Mouse (Mus musculus): ENCODE data around the gene Tmtc2. TPM values are rescaled to one million over a fixed set of nuclear protein-coding genes. Genes with fewer than 3 reads are reported as not detected.

The Tmtc2 gene
- polyA plus RNA-seq, 1 experiment from 2014 or later = 5.5 TPM

GRCm38 (mm10) chr10:105513777-105514322 lies 60.4 kb downstream of the Tmtc2 start:
- no peaks in the 10 kb centered on the region for H3K9me3 ChIP-seq (replicated peaks; ENCODE audit: control insufficient read depth, low read length)
- 78% methylated on average over 7 of the region's 7 CpGs for WGBS
- H3K27me3 ChIP-seq (replicated peaks; ENCODE audit: control insufficient read depth, insufficient read depth, low read length) = no peaks in the 10 kb centered on the region
- DNase-seq (ENCODE audit: low spot score) (no peak), ATAC-seq (no peak)
- peaks cover 12% of the 10 kb centered on the region for H3K4me1 ChIP-seq (ENCODE audit: control insufficient read depth, insufficient read depth, low read length)
- H3K36me3 ChIP-seq (ENCODE audit: control insufficient read depth, insufficient read depth, low read length) = no peaks in the 10 kb centered on the region
- no peak overlapping the region for H3K4me3 ChIP-seq (ENCODE audit: low read depth, low read length)
- H3K9ac ChIP-seq (ENCODE audit: low read length) = no peak overlapping the region
- no peak overlapping the region for H3K4me2 ChIP-seq (ENCODE audit: low read length)
- H3K27ac ChIP-seq (ENCODE audit: low read depth, low read length) = no peak overlapping the region

- no peak overlapping the region for H3K4me3 ChIP-seq (ENCODE audit: low read depth, low read length)
- no peak overlapping the region for H3K27ac ChIP-seq (ENCODE audit: low read depth, low read length)
- H3K27me3 ChIP-seq (replicated peaks; ENCODE audit: control insufficient read depth, insufficient read depth, low read length) = no peaks in the 10 kb centered on the region
- H3K36me3 ChIP-seq (ENCODE audit: control insufficient read depth, insufficient read depth, low read length) = no peaks in the 10 kb centered on the region
- no peaks in the 10 kb centered on the region for H3K9me3 ChIP-seq (replicated peaks; ENCODE audit: control insufficient read depth, low read length)
- no peak for DNase-seq (ENCODE audit: low spot score)
- 20% methylated on average over 5 of the region's 5 CpGs for WGBS
- peak; percentile 42; the same call in 1 of the 2 replicates for ATAC-seq
- peak overlapping the region; percentile 34 for H3K4me2 ChIP-seq (ENCODE audit: low read length)
- peaks cover 12% of the 10 kb centered on the region for H3K4me1 ChIP-seq (ENCODE audit: control insufficient read depth, insufficient read depth, low read length)
- peak overlapping the region; percentile 7; the same call in 1 of the 2 replicates for H3K9ac ChIP-seq (ENCODE audit: low read length)
These were observed 64.4 kb downstream of the Tmtc2 start for GRCm38 (mm10) chr10:105509896-105510272.

- DNase-seq (ENCODE audit: low spot score) = no peak
- Histone ChIP-seq H3K27me3 (replicated peaks; ENCODE audit: control insufficient read depth, insufficient read depth, low read length) (no peaks in the 10 kb centered on the region), H3K36me3 (ENCODE audit: control insufficient read depth, insufficient read depth, low read length) (no peaks in the 10 kb centered on the region), H3K4me1 (ENCODE audit: control insufficient read depth, insufficient read depth, low read length) (peaks cover 12% of the 10 kb centered on the region), H3K4me3 (ENCODE audit: low read depth, low read length) (no peak overlapping the region), H3K9me3 (replicated peaks; ENCODE audit: control insufficient read depth, low read length) (no peaks in the 10 kb centered on the region), H3K4me2 (ENCODE audit: low read length) (peak overlapping the region; percentile 34), H3K9ac (ENCODE audit: low read length) (no peak overlapping the region), H3K27ac (ENCODE audit: low read depth, low read length) (no peak overlapping the region)
- WGBS = 38% methylated on average over 10 of the region's 12 CpGs
- ATAC-seq = no peak
These were observed 64.9 kb downstream of the Tmtc2 start for GRCm38 (mm10) chr10:105509146-105509895.

GRCm38 (mm10) chr10:105507982-105508786 lies 66.1 kb downstream of the Tmtc2 start:
- ATAC-seq = no peak

GRCm38 (mm10) chr10:105506046-105506445 lies 68.2 kb downstream of the Tmtc2 start:
- H3K27ac ChIP-seq (ENCODE audit: low read depth, low read length) = no peak overlapping the region
- no peak overlapping the region for H3K4me3 ChIP-seq (ENCODE audit: low read depth, low read length)
- no peak for ATAC-seq
- no peak for DNase-seq (ENCODE audit: low spot score)
- WGBS = 98% methylated on average over 4 of the region's 4 CpGs
- peaks cover 12% of the 10 kb centered on the region for H3K4me1 ChIP-seq (ENCODE audit: control insufficient read depth, insufficient read depth, low read length)
- H3K36me3 ChIP-seq (ENCODE audit: control insufficient read depth, insufficient read depth, low read length) = no peaks in the 10 kb centered on the region
- H3K4me2 ChIP-seq (ENCODE audit: low read length) = no peak overlapping the region
- H3K9ac ChIP-seq (ENCODE audit: low read length) = no peak overlapping the region
- H3K27me3 ChIP-seq (replicated peaks; ENCODE audit: control insufficient read depth, insufficient read depth, low read length) = no peaks in the 10 kb centered on the region
- no peaks in the 10 kb centered on the region for H3K9me3 ChIP-seq (replicated peaks; ENCODE audit: control insufficient read depth, low read length)

More at GRCm38 (mm10) chr10:105507982-105508786, 66.1 kb downstream of the Tmtc2 start:
- 65% methylated on average over 3 of the region's 3 CpGs for WGBS
- H3K36me3 ChIP-seq (ENCODE audit: control insufficient read depth, insufficient read depth, low read length) = no peaks in the 10 kb centered on the region
- no peak overlapping the region for H3K4me3 ChIP-seq (ENCODE audit: low read depth, low read length)
- H3K27ac ChIP-seq (ENCODE audit: low read depth, low read length) = no peak overlapping the region
- no peaks in the 10 kb centered on the region for H3K9me3 ChIP-seq (replicated peaks; ENCODE audit: control insufficient read depth, low read length)
- no peak overlapping the region for H3K4me2 ChIP-seq (ENCODE audit: low read length)
- H3K27me3 ChIP-seq (replicated peaks; ENCODE audit: control insufficient read depth, insufficient read depth, low read length) = no peaks in the 10 kb centered on the region
- no peak for DNase-seq (ENCODE audit: low spot score)
- no peak overlapping the region for H3K9ac ChIP-seq (ENCODE audit: low read length)
- peaks cover 12% of the 10 kb centered on the region for H3K4me1 ChIP-seq (ENCODE audit: control insufficient read depth, insufficient read depth, low read length)

- no peaks in the 10 kb centered on the region for H3K36me3 ChIP-seq (ENCODE audit: control insufficient read depth, insufficient read depth, low read length)
- no peak overlapping the region for H3K9ac ChIP-seq (ENCODE audit: low read length)
- H3K9me3 ChIP-seq (replicated peaks; ENCODE audit: control insufficient read depth, low read length) = no peaks in the 10 kb centered on the region
- H3K27me3 ChIP-seq (replicated peaks; ENCODE audit: control insufficient read depth, insufficient read depth, low read length) = no peaks in the 10 kb centered on the region
- ATAC-seq (no peak), DNase-seq (ENCODE audit: low spot score) (no peak)
- 0 out of 2 replicates have a peak, but pooled peaks cover 1% of the 10 kb centered on the region for H3K4me1 ChIP-seq (ENCODE audit: control insufficient read depth, insufficient read depth, low read length)
- H3K4me3 ChIP-seq (ENCODE audit: low read depth, low read length) = no peak overlapping the region
- H3K4me2 ChIP-seq (ENCODE audit: low read length) = no peak overlapping the region
- 95% methylated on average over 2 of the region's 2 CpGs for WGBS
- no peak overlapping the region for H3K27ac ChIP-seq (ENCODE audit: low read depth, low read length)
These were observed 69.8 kb downstream of the Tmtc2 start for GRCm38 (mm10) chr10:105504472-105504871.

DNA sequence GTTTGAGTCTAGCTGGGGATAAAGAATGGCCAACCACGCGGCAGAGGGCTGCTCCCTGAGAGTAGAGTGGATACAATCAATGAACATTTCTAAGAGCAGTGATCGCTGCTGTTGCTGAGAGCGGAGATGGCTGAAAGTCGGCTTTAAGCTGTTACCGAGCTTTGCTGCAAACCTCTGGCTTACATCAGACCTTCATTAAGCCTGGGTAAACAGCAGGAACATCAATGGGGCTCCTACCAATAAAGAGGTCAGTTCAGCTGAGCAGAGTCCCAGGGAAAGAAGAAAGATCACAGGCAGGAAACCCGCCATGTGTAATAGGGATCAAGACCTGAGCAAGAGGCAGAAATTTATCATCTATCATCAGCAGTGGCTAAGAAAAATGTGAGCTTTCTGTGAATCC lies 72.5 kb downstream of the Tmtc2 start:
- Histone ChIP-seq H3K27ac (ENCODE audit: low read depth, low read length) (no peak overlapping the region), H3K27me3 (replicated peaks; ENCODE audit: control insufficient read depth, insufficient read depth, low read length) (no peaks in the 10 kb centered on the region), H3K4me2 (ENCODE audit: low read length) (no peak overlapping the region), H3K36me3 (ENCODE audit: control insufficient read depth, insufficient read depth, low read length) (no peaks in the 10 kb centered on the region), H3K4me3 (ENCODE audit: low read depth, low read length) (no peak overlapping the region), H3K4me1 (ENCODE audit: control insufficient read depth, insufficient read depth, low read length) (no peaks in the 10 kb centered on the region), H3K9ac (ENCODE audit: low read length) (no peak overlapping the region), H3K9me3 (replicated peaks; ENCODE audit: control insufficient read depth, low read length) (no peaks in the 10 kb centered on the region)
- DNase-seq (ENCODE audit: low spot score) = no peak
- WGBS = 69% methylated on average over 7 of the region's 7 CpGs
- ATAC-seq = no peak

DNA sequence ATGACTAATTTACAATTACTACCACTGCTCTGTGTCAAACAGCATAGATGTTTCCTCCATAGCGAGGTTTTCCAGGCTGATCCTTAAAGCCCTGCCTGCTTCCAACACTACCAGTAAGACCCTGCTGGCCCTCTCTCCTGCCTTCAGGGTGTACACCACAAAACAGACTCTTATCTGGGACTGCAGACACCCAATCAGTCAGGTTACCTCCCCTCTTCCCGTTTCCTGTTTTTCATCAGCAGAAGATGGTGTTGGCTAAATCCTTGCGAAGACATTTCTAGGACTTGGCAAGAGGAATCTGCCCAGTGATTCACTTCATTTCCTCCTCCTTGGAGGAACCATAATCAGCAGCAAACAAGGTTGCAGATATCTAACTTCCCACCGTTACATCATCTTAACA lies 73.8 kb downstream of the Tmtc2 start:
- H3K36me3 ChIP-seq (ENCODE audit: control insufficient read depth, insufficient read depth, low read length) = no peaks in the 10 kb centered on the region
- H3K27me3 ChIP-seq (replicated peaks; ENCODE audit: control insufficient read depth, insufficient read depth, low read length) = no peaks in the 10 kb centered on the region
- 91% methylated on average over 4 of the region's 4 CpGs for WGBS
- ATAC-seq = no peak
- no peak overlapping the region for H3K27ac ChIP-seq (ENCODE audit: low read depth, low read length)
- no peaks in the 10 kb centered on the region for H3K4me1 ChIP-seq (ENCODE audit: control insufficient read depth, insufficient read depth, low read length)
- H3K4me3 ChIP-seq (ENCODE audit: low read depth, low read length) = no peak overlapping the region
- H3K4me2 ChIP-seq (ENCODE audit: low read length) = no peak overlapping the region
- H3K9ac ChIP-seq (ENCODE audit: low read length) = no peak overlapping the region
- H3K9me3 ChIP-seq (replicated peaks; ENCODE audit: control insufficient read depth, low read length) = no peaks in the 10 kb centered on the region
- DNase-seq (ENCODE audit: low spot score) = no peak
